Mouse (Mus musculus): ENCODE measurements around the gene Gm28539.
"Not testable (repeated sequence)": the region's sequence is repeated elsewhere in the genome, so short reads cannot be mapped to it uniquely, and the experiment has no call there.

The Gm28539 gene

DNA sequence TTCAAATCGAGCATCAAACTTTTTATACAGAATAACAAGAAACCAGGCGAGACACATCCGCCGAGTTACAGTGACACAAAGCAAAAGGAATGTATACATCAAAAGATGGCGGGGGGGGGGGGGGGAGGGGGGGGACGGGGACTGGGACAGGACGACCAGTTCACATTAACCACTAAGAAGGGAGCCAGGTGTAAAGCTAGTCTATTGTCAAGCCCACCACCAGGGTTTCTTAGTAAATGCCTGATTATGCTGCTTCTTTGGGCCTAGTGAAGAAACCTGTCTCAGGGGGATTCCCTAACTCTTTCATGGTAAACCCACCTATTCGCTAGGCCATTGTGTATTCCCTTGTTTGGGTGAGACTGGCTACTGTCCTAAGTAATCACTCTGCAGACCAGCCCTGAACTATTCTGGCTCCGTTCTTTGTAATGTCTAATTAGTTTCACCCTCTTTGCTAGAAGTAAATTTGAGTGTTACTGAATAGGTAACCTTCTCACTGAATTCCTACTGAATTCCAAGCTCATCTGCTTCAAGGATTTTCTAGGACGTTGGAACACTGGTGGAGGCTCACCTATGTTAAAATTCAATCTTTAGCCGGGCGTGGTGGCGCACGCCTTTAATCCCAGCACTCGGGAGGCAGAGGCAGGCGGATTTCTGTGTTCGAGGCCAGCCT, 13.3 kb downstream of the Gm28539 start:
- in situ Hi-C loops (cut with MboI, MseI), result loop anchor here in 1 of 2 experiments (10.0 kb wide), 1 partner anchor 155 kb away; no protein-coding TSS in a partner anchor

DNA sequence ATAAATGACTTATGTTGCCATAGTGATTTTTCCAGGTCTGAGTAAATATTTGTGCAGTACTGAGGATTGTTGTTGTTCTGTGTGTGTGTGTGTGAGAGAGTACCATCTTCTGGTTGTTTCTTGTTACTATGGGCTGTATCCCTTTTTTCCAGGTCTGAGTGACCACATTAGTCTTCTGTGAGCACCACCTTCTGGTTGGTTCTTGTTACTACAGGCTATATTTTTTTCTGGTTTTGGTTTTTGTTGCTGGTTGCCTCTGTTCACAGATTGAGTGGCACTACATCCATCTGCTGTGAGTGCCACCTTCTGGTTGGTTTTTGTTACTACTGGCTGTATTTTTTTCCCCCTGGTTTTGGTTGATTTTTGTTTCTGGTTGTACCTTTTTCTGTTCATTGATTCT, 22.2 kb downstream of the Gm28539 start:
- in situ Hi-C loops (cut with MboI, MseI), result loop anchor here (5.0 to 10.0 kb wide), 2 partner anchors 164 to 166 kb away; no protein-coding TSS in a partner anchor

DNA sequence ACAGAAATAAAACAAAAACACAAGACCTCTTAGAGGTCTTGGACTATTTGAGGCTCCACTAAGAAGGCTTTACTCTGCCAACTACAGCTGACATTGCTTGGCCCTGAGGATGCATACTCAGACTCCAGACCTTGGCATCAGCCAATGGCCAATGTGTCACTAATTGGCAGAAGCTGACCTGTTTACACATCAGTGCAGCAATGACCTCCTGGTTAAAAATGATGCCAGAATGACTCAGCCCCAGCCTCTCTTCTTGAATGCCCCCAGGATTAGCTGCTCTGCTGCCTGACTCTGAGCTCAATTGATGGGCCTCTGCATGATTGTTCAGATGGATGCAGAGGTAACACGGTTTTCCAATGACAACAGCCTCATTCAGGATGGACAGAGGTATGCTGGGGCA, 23.8 kb downstream of the Gm28539 start:
- in situ Hi-C loops (cut with MboI, MseI), result no loop called here

DNA sequence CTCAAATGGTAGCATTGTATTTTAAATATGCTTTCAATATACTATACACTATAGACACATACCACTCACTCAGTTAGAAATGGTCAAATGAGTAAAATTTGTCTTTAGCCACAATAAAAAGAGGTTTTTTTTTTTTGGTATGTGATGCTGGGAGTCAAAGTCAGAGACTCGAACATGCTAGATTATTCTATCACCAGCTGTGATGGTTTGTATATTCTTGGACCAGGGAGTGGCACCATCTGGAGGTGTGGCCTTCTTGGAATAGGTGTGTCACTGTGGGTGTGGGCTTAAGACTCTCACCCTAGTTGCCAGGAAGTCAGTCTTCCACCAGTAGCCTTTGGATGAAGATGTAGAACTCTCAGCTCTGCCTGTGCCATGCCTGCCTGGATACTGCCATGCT, 34.1 kb downstream of the Gm28539 start:
- in situ Hi-C loops (cut with MboI, MseI), result not testable (repeated sequence)

DNA sequence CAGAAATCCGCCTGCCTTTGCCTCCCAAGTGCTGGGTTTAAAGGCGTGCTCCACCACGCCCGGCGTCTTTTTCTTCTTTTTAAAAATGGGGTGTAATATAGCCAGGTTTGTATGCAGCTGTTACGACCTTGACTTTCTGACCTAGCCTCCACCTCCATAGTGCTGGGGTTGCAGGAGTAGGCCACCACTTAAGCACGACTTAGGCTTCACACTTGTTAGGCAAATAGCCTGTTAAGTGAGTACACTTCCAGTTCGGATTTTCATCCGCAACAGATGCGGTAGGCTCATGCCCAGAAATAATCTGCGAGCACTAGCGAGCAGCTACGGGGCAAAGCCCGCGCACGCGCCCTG, 39.7 kb downstream of the Gm28539 start:
- in situ Hi-C loops (cut with MboI, MseI), result loop anchor here in 1 of 2 experiments (5.0 kb wide), 1 partner anchor 64 kb away; the partner anchor contains the start of genes Cdc45 and Ufd1

DNA sequence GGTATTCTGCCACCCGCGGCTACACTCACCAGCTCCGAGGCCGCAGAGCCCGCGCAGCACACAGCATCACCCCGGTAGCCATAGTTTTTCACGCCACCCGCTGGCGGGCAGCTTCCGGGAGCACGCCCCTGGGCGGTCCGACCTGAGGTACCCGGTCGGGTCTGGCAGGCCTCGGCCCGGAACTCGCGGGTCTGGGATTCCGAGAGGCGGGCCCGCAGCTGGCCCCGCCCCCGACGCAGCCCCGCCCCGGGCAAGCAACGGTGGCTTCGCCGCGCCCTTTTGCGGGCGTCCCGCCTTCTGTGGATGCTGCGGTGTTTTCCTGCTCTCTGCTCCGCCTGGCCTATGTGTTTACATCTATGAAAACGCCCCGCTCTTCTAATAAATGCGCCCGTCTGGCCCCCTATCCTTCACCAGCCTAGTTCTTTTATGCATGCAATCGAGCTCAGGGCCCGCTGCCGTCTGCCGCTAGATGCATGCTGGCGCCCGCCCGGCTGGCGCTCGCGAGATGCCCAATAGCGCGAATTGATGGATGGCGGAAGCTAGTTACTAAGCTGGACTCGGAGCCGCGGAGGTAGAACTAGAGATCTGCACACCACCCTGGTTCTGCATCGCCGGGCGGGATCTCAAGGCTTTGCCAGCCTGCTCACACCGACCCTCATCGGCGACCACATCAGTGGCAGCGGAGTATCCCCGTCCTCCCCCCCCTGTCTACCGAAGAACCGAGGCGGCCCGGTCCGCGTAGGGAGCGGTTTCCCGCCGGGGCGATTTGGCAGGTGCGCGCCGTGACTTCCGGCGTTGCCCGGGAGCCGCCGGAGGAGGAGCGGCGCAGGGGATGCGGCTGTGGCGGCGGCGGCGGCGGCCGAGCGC, 40.3 kb downstream of the Gm28539 start, which contains the start of the genes Mrpl40 and Hira:
TSS of gene Mrpl40 (minus strand) at position 421 of the 867 bp plus-strand sequence.
TSS of gene Hira (plus strand) at position 596 of the 867 bp plus-strand sequence.
- in situ Hi-C loops (cut with MboI, MseI), result loop anchor here in 1 of 2 experiments (5.0 kb wide), 1 partner anchor 64 kb away; the partner anchor contains the start of genes Cdc45 and Ufd1

DNA sequence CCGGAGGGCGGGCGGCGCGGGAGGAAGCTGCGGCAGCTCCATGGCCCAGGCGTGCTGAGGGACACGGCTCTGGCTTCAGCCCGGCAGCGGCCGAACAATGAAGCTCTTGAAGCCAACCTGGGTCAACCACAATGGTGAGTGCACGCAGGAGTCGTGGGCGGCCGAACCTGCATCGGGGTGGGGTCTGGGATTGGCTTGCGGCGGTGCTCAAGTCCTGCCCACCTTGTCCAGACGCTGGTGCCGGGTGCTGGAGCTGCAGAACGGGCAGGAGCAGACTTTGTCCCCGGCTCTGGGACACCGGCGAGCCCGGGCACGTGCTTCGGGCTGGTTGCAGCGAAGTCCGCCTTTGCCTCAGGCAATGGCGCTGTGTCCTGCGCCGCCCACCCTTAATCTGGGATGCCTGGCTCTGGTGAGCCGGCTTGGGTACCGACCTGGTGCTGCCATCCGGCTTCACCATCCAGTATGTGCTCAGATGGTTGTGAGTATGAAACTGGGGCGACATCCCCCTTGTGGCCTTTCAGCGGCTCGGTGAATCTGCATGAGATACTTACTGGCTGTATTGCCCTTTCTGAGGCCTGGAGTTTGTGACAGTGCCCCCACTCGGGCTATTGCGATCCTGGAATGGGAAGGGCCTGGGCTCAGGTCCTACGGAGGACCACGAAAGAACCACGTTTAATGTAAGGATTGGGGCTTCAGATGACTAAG, 41.2 kb downstream of the Gm28539 start:
- in situ Hi-C loops (cut with MboI, MseI), result loop anchor here in 1 of 2 experiments (5.0 kb wide), 1 partner anchor 65 kb away; the partner anchor contains the start of genes Cdc45 and Ufd1

DNA sequence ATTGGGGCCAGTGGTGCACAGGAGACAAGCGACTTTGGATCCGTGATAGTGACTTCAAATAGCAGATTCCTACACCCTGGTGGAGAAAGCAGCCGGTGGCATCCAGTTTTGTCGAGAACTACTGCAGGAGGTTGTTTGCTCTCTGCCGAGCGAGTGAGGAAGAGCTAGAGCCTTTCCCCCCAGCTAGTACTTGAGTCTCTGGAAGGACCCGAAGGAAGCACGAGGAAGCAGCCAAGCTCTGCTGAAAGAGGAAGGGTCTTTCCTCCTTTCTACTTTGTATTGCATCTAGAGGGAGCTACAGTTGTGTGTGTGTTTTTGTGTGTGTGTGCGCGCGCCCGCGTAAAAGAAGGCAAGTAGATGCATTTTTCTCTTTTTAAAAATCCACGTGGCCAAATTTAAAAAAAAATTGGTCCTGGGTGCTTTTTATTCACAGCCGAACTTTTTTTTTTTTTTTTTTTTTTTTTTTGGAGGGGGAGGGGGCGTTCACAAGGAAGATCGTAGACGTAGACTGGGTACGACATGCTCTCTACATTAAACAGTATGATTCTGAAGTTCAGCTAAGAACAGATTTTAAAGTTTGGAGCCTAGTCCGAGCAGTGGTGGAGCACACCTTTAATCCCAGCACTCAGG, 41.8 kb downstream of the Gm28539 start:
- in situ Hi-C loops (cut with MboI, MseI), result loop anchor here in 1 of 2 experiments (5.0 kb wide), 1 partner anchor 66 kb away; the partner anchor contains the start of genes Cdc45 and Ufd1

DNA sequence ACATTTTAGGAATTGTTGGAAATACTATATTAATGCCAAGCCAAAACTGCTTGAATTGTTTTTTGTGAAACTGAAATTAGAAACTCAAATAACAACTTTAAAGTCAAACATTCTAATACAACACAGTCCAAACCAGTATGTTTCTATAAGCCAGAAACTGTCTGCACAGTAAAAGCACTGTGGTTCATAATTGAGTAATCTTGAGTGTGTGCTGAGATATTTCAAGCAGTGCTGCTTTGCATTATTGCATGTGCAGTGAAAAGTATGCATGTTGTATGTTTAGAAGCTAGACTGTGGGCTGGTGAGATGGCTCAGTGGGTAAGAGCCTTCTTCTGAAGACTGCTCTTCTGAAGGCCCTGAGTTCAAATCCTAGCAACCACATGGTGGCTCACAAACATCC, 47.7 kb downstream of the Gm28539 start:
- in situ Hi-C loops (cut with MboI, MseI), result loop anchor here in 1 of 2 experiments (10.0 kb wide), 1 partner anchor 1091 kb away; no protein-coding TSS in a partner anchor

DNA sequence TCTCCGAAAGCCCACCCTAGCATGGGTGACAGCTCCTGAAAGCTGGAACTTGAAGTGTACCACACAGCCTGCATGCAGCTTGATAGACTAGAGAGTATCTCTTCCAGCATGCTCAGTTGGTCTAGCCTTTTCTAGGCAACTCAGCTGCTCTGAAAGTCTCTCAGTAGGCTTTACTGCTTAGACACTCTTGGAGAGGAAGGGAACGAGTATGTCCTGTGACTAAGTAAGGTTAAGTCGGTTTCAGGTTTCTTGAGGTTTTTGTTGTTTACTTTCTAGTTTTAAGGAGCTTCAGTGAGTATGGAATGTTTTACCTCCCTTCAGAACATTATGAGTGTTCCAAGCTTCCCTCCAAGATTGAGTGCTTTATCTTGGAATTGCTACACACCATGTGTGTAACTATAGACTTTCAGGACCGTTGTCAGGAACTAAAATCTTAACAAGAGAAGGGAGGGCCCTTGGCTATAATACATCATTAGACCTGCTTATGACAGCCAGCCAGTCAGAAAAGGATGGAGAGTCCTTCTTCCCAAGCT, 57.5 kb downstream of the Gm28539 start:
- in situ Hi-C loops (cut with MboI, MseI), result no loop called here

DNA sequence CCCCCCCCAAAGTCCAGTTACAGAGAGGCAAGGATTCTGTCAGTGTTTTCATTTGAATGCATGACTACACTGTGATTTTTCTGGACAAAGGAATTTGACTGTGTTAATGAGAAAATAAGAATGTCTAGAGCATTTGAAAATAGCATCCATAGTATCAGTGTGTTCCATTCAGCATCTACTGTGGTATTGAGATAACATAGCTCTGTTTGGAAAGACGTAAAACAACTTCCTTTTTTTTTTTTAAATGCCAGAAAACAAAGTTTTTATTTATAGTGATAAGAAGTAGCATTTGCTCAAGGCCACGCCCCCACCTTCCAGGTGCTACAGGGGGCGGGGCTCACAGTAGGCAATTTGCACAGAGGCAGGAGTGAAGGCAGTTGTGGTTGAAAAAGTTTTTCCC, 58.9 kb downstream of the Gm28539 start:
- in situ Hi-C loops (cut with MboI, MseI), result no loop called here

DNA sequence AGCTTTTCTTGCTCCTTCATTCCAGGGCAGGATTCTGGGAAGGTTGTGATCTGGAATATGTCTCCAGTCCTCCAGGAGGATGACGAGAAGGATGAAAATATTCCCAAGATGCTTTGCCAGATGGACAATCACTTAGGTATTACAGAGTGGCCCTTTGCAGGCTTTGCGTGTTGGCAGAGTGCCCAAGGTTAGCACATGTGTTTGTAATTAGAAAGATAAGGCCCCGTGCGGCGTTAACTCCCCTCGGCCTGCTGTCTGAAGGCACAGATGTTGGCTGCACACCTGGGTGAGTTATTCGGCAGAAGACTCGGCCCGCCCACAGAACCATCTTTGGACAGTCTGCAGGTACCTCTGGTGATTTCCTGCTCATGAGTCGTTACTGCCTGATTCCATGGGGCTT, 60.0 kb downstream of the Gm28539 start:
- in situ Hi-C loops (cut with MboI, MseI), result no loop called here

DNA sequence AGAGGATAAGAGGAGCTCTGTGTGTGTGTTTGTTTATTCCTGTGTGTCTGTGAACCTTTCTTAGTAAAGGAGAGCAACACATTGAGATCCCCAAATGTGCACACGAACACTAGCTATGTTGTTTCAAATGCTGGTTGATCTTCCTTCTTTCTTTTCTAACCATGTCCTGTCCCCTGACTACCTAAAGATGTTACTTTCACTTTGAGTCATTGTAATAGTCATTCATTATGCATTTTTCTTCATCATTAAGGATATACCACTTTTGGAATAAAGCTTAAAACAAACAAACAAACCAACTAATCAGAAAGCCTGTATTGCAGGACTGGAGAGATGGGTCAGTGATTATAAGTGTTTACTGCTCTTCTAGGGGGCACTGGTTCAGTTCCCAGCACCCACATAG, 69.3 kb downstream of the Gm28539 start:
- in situ Hi-C loops (cut with MboI, MseI), result no loop called here

DNA sequence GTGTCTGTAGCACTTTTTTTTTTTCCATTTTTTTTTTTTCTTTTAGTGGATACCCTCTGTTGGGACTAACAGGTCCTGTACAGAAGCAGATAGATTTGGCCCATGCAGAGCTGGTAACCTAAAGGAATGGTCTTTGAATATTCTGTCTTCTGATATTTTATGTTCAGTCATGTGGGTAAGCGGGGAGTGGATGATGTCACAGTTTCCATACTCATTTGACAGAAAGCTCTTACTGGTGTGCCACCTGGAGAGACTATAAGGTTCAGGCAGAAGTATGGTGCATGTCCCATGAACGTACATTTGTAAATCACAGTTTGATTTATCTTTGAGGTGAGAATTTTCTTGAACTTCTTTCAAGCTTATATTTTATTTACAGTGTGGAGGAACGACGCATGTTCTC, 79.7 kb downstream of the Gm28539 start:
- in situ Hi-C loops (cut with MboI, MseI), result no loop called here

DNA sequence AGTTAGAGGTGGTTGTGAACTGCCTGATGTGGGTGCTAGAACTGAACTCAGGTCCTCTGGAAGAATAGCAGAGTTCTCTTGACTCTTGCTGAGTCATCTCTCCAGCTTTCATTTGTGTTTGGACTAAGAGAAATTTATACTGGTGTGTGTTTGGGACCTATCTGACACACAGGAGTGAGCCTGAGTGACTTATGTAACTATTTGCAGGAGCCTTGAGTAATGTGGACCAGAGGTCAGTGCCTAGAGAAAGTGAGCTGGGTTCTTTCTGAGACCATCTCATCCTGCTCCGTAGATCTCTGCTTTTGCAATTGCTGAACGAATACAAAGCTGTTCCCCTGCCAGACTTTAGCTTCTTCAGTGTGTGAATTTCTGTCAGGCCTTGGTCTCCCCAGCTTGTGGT, 85.4 kb downstream of the Gm28539 start:
- in situ Hi-C loops (cut with MboI, MseI), result no loop called here

DNA sequence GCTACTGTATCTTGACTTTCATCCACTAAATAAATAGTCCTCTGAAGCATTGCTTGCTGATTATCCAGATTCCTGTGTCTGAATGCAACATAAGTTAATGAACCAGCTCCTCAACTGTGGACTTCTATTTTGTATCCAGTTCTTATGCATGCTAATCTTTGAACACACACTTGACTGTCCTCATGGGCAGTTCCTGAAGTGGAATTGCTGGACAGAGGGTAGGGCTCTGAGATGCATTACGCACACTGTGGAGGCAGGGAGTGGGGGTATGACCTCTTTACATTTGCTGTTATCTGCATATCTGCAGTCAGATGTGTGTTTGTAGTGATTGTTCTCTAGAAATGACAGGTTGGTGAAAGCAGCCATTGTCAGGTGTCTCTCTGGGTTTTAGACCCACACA, 91.6 kb downstream of the Gm28539 start:
- in situ Hi-C loops (cut with MboI, MseI), result no loop called here

DNA sequence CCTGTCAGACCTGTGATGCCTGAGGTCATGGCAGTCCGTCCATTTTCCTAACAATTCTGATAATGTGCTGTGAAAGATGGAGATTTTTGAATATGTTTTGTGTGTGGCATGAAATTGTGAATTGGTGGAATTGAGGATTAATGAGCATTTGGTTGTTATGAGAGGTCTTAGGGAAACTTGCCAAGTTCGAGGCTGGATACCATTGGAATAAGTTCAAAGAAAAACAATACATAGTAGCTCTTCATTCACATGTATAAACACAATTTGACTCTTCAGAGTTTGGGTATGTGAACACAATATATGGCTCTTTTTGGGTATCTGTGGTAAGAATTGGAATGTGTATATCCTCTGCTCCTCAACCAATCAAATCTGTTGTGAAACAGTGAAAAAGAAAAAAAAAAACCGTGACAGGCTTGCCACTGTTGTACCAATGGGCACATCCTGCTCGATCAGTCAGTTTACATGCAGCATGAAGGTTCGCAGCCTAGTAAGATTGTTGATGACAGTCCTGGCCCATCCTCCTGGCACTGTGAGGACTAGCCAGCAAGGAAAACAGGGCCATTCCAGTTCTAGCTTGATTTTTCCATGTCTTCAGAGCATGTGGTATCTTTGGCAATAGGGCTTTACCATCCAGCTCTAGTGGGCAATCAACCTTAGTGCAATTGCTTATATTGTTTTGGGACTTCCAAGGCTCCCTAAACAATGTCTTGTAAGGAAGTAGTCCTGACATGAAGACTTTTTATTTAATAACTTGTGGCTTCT, 102.1 kb downstream of the Gm28539 start:
- in situ Hi-C loops (cut with MboI, MseI), result no loop called here

DNA sequence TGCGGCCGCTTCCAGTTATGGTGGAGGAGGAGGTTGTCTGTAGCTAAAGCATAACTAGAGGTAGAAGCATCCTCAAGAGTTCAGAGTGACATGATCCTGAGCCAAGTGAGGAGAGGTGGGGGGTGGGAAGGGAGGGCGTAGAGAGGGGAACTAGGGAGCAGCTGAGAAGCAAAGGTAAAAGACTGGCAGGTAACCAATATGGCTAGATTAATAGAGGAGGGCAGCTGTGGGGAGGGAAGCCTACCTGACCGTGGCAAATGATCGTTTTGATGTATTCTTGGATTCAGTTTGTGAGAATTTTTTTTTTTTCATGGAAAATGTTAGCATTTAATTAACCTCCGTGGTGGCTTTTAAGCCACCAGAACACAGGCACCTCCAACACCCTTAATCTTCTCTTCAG, 107.5 kb downstream of the Gm28539 start:
- in situ Hi-C loops (cut with MboI, MseI), result no loop called here

DNA sequence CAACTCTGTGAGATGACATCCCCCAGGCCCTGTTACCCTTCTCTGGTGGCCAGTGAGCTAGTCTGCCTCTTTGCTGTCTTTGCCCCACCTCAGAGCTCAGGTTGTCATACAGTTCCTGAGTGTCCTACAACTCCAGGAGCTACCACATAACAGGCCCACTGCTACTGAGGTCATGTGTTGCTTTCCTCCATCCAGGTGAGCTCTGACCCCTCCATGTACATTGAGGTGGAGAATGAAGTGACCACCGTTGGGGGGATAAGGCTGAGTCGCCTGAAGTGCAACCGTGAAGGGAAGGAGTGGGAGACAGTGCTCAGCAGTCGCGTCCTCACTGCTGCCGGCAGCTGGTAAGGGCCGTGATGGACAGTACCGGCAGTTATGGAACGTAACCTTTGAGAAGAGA, 112.6 kb downstream of the Gm28539 start:
- in situ Hi-C loops (cut with MboI, MseI), result no loop called here

DNA sequence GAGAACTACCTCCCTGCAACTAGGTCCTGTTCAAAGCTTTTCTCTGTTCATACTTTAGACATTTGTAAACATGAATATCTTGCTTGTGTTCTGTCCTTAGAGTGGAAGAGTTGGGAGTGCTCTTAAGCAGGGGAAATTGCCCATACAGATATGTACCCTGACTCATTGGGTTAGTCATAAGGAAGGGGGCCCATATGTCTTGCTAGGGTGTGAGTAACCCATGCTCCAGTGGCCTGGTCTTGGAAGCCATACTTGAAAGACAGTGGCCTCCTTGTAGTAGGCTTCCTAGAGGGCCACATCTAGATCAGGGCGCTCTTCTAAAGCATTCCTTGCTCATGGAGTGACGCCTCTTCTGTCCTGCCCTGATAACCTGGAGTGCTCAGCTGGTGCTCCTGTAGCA, 114.0 kb downstream of the Gm28539 start:
- in situ Hi-C loops (cut with MboI, MseI), result no loop called here

All from T-helper 17 cell (primary cell).